Mouse (Mus musculus) A20 (cell line): ENCODE results near the gene Zbtb1.
"Not testable (repeated sequence)": the region's sequence is repeated elsewhere in the genome, so short reads cannot be mapped to it uniquely, and the experiment has no call there.

Experiments used
- DNase-seq: peaks from one replicate; pipeline ENCODE4 v3.0.0-alpha.2; 2011; ENCODE audit warnings: low read depth, low spot score

Gene Zbtb1

DNA sequence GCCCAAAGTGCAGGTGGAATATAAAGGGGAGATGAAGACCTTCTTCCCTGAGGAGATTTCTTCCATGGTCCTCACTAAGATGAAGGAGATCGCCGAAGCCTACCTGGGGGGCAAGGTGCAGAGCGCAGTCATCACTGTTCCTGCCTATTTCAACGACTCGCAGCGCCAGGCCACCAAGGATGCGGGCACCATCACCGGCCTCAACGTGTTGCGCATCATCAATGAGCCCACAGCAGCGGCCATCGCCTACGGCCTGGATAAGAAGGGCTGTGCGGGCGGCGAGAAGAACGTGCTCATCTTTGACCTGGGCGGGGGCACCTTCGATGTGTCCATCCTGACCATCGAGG lies 34.7 kb downstream of the Zbtb1 start:
- DNase-seq: no peak

- DNase-seq: no peak
Observed at GRCm38 (mm10) chr12:76405183-76405970, 35.3 kb downstream of the Zbtb1 start.

DNA sequence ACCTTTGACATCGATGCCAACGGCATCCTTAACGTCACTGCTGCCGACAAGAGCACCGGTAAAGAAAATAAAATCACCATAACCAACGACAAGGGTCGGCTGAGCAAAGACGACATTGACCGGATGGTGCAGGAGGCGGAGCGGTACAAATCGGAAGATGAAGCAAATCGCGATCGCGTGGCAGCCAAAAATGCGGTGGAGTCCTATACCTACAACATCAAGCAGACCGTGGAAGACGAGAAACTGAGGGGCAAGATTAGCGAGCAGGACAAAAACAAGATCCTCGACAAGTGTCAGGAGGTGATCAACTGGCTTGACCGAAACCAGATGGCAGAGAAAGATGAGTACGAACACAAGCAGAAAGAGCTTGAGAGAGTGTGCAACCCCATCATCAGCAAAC lies 35.9 kb downstream of the Zbtb1 start:
- no peak for DNase-seq

- DNase-seq: no peak
Observed at GRCm38 (mm10) chr12:76407184-76407583, 37.1 kb downstream of the Zbtb1 start.

DNA sequence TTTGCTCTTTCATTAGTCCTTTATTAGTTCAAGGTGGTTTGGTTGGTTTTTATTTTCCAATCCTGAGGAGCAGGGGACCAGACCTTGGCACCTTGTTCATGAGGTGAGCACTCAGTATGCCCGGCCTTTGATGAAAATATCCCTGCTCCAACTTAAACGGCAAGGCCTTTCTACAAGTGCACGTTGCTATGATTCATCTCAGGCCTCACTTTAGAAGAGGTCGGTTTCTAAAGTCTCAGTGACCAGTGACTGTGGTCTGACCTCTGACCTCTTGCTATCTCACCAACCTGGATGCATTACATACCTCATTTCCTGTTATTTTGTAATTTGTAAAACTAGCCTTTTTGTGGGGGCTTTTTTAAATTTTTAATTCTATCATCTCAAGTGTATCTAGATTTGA lies 39.1 kb downstream of the Zbtb1 start:
- DNase-seq: no peak

DNA sequence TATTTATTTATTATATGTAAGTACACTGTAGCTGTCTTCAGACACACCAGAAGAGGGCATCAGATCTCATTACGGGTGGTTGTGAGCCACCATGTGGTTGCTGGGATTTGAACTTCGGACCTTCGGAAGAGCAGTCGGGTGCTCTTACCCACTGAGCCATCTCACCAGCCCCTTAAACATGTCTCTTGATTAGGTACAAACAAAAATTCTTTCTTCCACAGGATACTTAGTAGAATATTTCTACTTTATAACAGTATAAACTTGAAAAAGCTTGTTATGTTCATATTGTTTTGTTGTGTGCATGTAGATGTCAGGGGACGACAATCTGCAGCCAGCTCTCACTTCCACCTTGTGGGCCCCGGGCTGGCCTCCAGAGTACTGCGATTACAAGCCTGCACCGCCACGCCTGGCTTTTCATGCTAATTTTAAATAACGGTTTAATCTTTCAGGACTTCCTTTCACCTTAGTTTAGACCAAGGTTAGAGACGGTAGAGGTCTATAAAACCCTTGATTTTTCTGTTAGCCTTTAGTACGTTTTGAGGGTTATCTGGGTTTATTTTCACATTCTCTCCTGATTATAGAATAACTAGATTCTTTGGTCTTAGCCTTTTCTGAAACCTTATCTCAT lies 45.4 kb downstream of the Zbtb1 start:
- peak; percentile 85 for DNase-seq

- no peak for DNase-seq
Observed at GRCm38 (mm10) chr12:76417433-76417854, 47.4 kb downstream of the Zbtb1 start, which contains the start of gene Ppp1r36. Ppp1r36 (plus strand) TSS chr12:76417538.

DNA sequence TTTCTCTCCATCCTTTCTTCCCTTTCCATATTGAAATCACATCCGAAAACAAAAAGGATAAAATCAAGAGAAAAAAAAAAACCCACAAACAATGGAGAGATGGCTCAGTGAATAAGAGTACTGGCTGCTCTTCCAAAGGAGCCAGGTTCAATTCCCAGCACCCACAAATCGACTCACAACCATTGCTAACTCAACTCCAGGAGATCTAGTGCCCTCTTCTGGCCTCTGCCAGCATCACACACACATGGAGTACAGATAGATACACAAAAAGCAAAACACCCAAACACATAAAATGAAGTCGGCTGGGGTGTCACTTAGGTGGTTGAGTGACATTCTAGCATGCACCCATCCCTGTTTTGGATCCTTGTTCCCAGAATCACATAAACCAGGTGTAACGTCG lies 48.3 kb downstream of the Zbtb1 start:
- DNase-seq: no peak

GRCm38 (mm10) chr12:76425256-76425655 lies 55.2 kb downstream of the Zbtb1 start:
- no peak for DNase-seq

- no peak for DNase-seq
Observed at GRCm38 (mm10) chr12:76427546-76427945, 57.5 kb downstream of the Zbtb1 start.

DNA sequence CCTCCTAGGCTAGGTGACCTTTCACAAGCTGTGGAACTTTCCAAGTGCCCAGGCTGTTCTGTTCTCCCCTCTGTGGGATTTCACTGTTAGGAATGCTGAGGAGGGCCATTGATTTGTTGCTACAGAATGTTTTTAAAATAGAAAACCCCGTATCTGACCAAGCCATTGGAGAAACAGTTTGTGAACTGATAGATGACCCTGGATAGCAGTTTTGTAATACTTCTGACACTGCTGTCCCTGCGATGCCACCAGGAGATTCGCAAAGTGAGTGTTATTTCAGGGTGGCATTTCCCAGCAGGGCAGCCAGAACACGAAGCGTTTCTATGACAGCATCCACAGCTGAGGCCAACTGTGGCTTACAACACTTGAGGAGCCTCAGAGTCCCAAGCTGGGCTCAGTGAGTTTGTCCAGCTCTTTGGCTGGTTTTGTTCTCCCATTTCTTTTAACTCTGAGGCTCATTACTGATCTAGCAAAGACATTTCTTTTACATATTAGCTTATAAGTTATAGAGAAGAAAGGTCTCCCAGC lies 60.9 kb downstream of the Zbtb1 start:
- DNase-seq: no peak

DNA sequence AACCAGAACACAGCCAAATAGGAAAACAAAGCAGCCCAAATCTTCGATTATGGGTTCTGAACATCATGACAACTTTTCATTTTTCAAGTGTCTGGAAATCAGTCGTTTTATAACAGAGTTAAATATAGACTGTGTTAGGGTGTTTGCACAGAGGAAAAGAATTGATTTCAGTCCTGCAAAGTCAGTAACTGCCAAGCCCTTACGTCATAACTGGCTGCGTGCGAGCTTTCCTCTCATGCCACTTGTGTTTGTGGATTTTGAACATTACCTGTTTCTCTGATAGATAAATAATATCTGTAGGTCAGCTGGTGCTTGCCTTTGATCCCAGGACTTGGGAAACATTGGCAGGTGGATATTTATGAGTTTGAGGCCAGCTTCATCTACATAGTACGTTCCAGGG lies 61.4 kb downstream of the Zbtb1 start:
- DNase-seq: no peak

- no peak for DNase-seq
Observed at GRCm38 (mm10) chr12:76434111-76434510, 64.0 kb downstream of the Zbtb1 start.

GRCm38 (mm10) chr12:76435084-76435483 lies 65.0 kb downstream of the Zbtb1 start:
- DNase-seq: no peak

DNA sequence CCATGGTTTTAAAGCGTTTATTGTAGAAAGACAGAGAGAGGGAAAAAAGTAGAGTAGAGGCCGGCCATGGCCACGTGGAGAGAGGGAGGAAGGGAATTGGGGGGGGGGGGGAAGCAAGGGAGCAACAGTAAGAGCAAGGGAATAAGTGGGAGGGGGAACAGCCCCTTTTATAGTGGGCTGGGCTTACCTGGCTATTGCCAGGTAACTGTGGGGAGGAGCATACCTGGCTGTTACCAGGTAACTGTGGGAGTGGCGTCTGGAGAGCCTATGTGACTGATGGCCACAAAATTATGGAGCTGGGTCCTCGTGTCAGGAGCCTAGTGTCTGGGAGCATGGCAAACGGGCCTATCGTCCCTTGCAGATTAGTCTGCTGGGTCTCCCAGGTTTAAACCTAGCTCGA lies 65.5 kb downstream of the Zbtb1 start:
- DNase-seq: no peak

DNA sequence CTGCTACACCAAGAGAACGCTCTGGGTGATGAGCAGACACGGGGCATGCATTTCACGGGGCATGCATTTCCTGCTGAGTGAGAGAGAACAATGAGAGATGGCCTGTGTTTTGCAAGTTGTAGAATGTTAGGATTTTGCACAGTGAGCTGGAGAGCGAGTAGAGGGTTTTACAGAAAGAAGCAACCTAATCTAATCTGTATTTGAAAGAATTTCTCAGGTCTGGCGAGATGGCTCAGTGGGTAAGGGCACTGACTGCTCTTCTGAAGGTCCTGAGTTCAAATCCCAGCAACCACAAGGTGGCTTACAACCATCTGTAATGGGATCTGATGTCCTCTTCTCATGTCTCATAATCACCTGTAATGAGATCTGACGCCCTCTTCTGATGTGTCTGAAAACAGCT lies 73.4 kb downstream of the Zbtb1 start:
- DNase-seq: not testable (repeated sequence)

- peak; percentile 93 for DNase-seq
Observed at GRCm38 (mm10) chr12:76444359-76444772, 74.3 kb downstream of the Zbtb1 start.

DNA sequence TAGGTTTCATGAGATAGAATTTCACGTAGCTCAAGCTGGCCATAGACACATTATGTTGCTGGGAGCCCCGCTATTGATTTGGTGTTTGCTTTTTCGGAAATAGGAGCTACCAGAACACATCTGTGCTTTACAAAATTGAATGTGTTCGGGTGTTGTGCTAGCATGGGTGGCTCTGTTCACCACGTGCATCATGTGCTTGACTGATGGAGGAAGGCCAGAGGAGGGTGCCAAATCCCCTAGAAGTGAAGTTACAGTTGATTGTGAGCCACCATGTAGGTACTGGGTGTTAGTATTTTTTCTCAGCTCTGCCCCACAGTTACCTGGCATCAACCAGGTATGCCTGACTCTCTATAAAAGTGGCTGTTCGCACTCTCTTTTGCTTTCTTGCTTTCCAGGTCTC lies 74.8 kb downstream of the Zbtb1 start:
- DNase-seq: peak; percentile 61

DNA sequence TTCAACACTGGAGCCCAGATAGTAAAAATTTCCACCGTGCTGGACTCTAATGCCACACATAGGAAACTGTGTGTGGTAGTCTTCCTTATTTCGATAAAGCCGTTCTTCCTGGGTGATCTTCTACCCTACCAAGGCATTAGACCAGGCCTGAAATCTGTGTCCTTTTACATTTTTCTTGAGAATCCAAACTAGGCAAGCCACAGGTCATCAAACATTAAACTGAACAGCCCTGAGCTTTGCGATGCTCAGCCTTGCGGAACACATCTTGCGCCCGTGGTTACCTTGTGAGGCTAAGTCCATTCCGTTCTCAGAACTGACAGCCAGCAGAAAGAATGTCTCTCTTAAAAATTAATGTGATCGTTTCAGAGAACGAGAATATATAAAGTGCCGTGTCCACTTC lies 76.1 kb downstream of the Zbtb1 start:
- no peak for DNase-seq
